Mouse (Mus musculus) midbrain, postnatal 0 days (tissue): ENCODE results near the gene Robo1. TPM values are rescaled to one million over a fixed set of nuclear protein-coding genes. Genes with fewer than 3 reads are reported as not detected.

Experiments used
- ATAC-seq: fragments of 200-750 bp; cut with Nextera tagmentation; 2 replicates; pipeline ENCODE4 v1.8.0; 2017; ENCODE audit warnings: moderate number of reproducible peaks, mild to moderate bottlenecking, moderate TSS enrichment, moderate library complexity; ENCODE audit not compliant: low FRiP score
- DNase-seq: peaks from one replicate; pipeline ENCODE4 v3.0.0-alpha.2; 2015; ENCODE audit warnings: low spot score
- H3K27ac ChIP-seq: fragments of 300-500 bp; sonication (generic); 2 replicates; pipeline ENCODE4 v1.5.1; 2014; ENCODE audit warnings: low read depth, mild to moderate bottlenecking, low read length, mixed read lengths
- H3K27me3 ChIP-seq: fragments of 300-500 bp; sonication (generic); 2 replicates; pipeline ENCODE4 v1.6.1; 2014; ENCODE audit warnings: low read length, control low read depth, mixed read lengths; ENCODE audit not compliant: insufficient read depth
- H3K36me3 ChIP-seq: fragments of 300-500 bp; sonication (generic); 2 replicates; pipeline ENCODE4 v1.6.1; 2014; ENCODE audit warnings: low read length, control low read depth, mixed read lengths; ENCODE audit not compliant: insufficient read depth
- H3K4me1 ChIP-seq: fragments of 300-500 bp; sonication (generic); 2 replicates; pipeline ENCODE4 v1.6.1; 2014; ENCODE audit warnings: mild to moderate bottlenecking, control low read depth, antibody characterized with exemption, low read length, mixed read lengths; ENCODE audit not compliant: insufficient read depth
- H3K4me2 ChIP-seq: fragments of 300-500 bp; sonication (generic); 2 replicates; pipeline ENCODE4 v1.6.1; 2014; ENCODE audit warnings: low read depth, mild to moderate bottlenecking, low read length, mixed read lengths; ENCODE audit not compliant: poor library complexity, severe bottlenecking
- H3K4me3 ChIP-seq: fragments of 300-500 bp; sonication (generic); 2 replicates; pipeline ENCODE4 v1.5.1; 2014; ENCODE audit warnings: low read depth, mild to moderate bottlenecking, low read length, moderate library complexity
- H3K9ac ChIP-seq: fragments of 300-500 bp; sonication (generic); replicated peaks from 2 replicates; pipeline ENCODE4 v1.6.1; 2014; ENCODE audit warnings: mild to moderate bottlenecking, low read length, moderate library complexity, mixed read lengths; ENCODE audit not compliant: poor library complexity, severe bottlenecking
- H3K9me3 ChIP-seq: fragments of 300-500 bp; sonication (generic); 2 replicates; pipeline ENCODE4 v1.6.1; 2016; ENCODE audit warnings: low read length, control low read depth
- CTCF ChIP-seq: IDR thresholded peaks from 2 replicates; pipeline ENCODE4 v1.5.1; 2016; ENCODE audit warnings: antibody characterized with exemption, mild to moderate bottlenecking
- WGBS: fragments of 180-500 bp; shearing (Covaris S2); extraction: QIAGEN DNeasy Blood & Tissue Kit; methylation state at CpG from one replicate; pipeline ENCODE4 v1.1.7; 2014; 5-methylcytosine and 5-hydroxymethylcytosine counted together
- polyA plus RNA-seq: library from polyadenylated mRNA; unstranded; fragments of >200 nt; fragmentation: Nextera tagmentation; extraction: Ambion mirVana; gene quantifications from 2 replicates; pipeline ENCODE4 v1.2.1, GENCODE M21; 2015
- total RNA-seq: library from RNA; depleted of rRNA; stranded (reverse); fragments of >200 nt; gene quantifications from 2 replicates; pipeline ENCODE4 v1.2.3, GENCODE M21; 2014

Robo1 gene
- total and polyA plus RNA-seq, 2 experiments from 2014 or later: 31.4 to 96.1 TPM

DNA sequence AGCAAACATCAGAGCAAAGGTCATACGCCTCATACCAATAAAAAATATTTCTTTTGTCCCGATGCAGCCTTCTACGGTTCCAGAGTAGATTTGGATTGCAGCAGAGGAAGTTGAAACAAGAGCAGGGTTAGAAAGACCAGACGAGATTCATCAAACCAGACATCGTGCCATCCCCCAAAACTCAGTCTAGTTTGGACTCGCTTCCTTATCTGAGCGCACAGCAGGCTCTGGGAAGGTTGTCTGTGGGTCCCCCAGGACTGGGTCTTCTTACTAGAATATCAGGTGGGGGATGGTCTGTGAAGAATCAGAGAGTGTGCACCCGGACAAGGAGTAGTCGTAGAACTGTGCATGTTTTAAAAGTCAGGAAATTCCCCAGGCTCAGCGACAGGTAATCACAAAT lies 500.2 kb downstream of the Robo1 start:
- H3K27ac ChIP-seq: no peak overlapping the region
- no peak overlapping the region for H3K9ac ChIP-seq
- no peak for TF ChIP-seq CTCF
- H3K9me3 ChIP-seq: no peaks in the 10 kb centered on the region
- H3K4me1 ChIP-seq: no peaks in the 10 kb centered on the region
- 63% methylated on average over 10 of the region's 10 CpGs for WGBS
- DNase-seq: no peak
- no peak overlapping the region for H3K4me2 ChIP-seq
- H3K27me3 ChIP-seq: no peaks in the 10 kb centered on the region
- no peak for ATAC-seq
- H3K4me3 ChIP-seq: no peak overlapping the region
- H3K36me3 ChIP-seq: no peaks in the 10 kb centered on the region

DNA sequence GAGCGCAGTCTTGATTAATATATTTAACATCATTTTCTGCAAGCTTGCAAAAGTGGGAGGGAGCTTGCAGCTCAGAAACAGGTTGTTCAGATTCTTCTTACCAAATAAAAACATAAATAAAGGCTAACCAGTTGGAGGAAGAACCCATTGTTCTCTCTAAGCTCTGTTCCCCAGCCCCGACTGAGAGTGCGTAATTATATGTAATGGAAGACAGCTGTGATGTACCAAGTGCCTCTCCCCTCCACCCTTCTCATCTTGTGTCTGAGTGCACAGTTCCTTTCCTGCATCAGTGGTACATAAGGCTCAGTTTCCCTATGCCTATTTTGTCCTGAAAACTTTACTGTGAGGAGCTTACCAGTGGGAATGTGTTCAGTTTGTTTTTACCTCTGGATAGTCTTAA lies 502.8 kb downstream of the Robo1 start:
- Histone ChIP-seq H3K9me3 (no peaks in the 10 kb centered on the region), H3K4me3 (no peak overlapping the region), H3K27me3 (no peaks in the 10 kb centered on the region), H3K4me1 (no peaks in the 10 kb centered on the region), H3K36me3 (no peaks in the 10 kb centered on the region), H3K9ac (no peak overlapping the region), H3K4me2 (no peak overlapping the region), H3K27ac (no peak overlapping the region)
- ATAC-seq (no peak), DNase-seq (no peak)
- 56% methylated on average over 3 of the region's 3 CpGs for WGBS
- no peak for TF ChIP-seq CTCF

GRCm38 (mm10) chr16:72811494-72811893 lies 503.4 kb downstream of the Robo1 start:
- ATAC-seq (no peak), DNase-seq (peak; percentile 12)
- H3K9me3 ChIP-seq: no peaks in the 10 kb centered on the region
- H3K4me1 ChIP-seq: no peaks in the 10 kb centered on the region
- no peak for TF ChIP-seq CTCF
- no peaks in the 10 kb centered on the region for H3K27me3 ChIP-seq
- no peak overlapping the region for H3K27ac ChIP-seq
- H3K9ac ChIP-seq: no peak overlapping the region
- 59% methylated on average over 5 of the region's 5 CpGs for WGBS
- H3K4me2 ChIP-seq: no peak overlapping the region
- H3K36me3 ChIP-seq: no peaks in the 10 kb centered on the region
- no peak overlapping the region for H3K4me3 ChIP-seq

GRCm38 (mm10) chr16:72811908-72812307 lies 503.8 kb downstream of the Robo1 start:
- 58% methylated on average over 3 of the region's 3 CpGs for WGBS
- no peak for ATAC-seq
- Histone ChIP-seq H3K36me3 (no peaks in the 10 kb centered on the region), H3K27ac (no peak overlapping the region), H3K27me3 (no peaks in the 10 kb centered on the region), H3K4me1 (no peaks in the 10 kb centered on the region), H3K4me2 (no peak overlapping the region), H3K4me3 (no peak overlapping the region), H3K9ac (no peak overlapping the region), H3K9me3 (no peaks in the 10 kb centered on the region)
- DNase-seq: peak; percentile 54
- 0 out of 2 replicates have a peak, but pooled peaks have one; percentile 8 for TF ChIP-seq CTCF

DNA sequence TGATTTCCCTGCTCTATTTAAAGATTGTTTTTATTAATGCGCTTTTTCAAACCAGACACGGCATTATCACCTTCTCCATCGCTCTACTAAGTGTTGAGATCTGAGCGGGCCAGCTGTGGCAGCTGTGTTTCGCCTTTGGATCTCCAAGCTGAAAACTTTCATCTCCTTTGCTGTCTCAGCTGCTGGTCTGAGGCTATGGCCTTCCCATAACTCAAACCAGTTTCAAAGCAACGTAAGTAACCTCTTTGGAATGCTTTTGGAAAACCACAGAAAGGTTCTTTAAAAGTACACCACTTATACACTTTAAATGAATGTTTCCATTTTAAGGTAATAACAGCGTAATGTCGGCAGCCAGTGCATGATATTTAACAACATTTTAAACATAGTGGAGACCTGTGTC lies 520.3 kb downstream of the Robo1 start:
- Histone ChIP-seq H3K27ac (no peak overlapping the region), H3K9me3 (no peaks in the 10 kb centered on the region), H3K4me2 (no peak overlapping the region), H3K36me3 (no peaks in the 10 kb centered on the region), H3K4me3 (no peak overlapping the region), H3K27me3 (no peaks in the 10 kb centered on the region), H3K9ac (no peak overlapping the region), H3K4me1 (0 out of 2 replicates have a peak, but pooled peaks cover 2% of the 10 kb centered on the region)
- 82% methylated on average over 8 of the region's 8 CpGs for WGBS
- no peak for TF ChIP-seq CTCF
- no peak for DNase-seq
- ATAC-seq: no peak

GRCm38 (mm10) chr16:72829530-72829929 lies 521.4 kb downstream of the Robo1 start:
- H3K4me2 ChIP-seq: no peak overlapping the region
- DNase-seq (no peak), ATAC-seq (no peak)
- no peaks in the 10 kb centered on the region for H3K36me3 ChIP-seq
- H3K4me3 ChIP-seq: no peak overlapping the region
- 0 out of 2 replicates have a peak, but pooled peaks cover 2% of the 10 kb centered on the region for H3K4me1 ChIP-seq
- H3K27me3 ChIP-seq: no peaks in the 10 kb centered on the region
- H3K27ac ChIP-seq: no peak overlapping the region
- no peak overlapping the region for H3K9ac ChIP-seq
- 60% methylated on average over 8 of the region's 8 CpGs for WGBS
- TF ChIP-seq CTCF: no peak
- no peaks in the 10 kb centered on the region for H3K9me3 ChIP-seq
